Mouse (Mus musculus) spleen, postnatal 36 days (tissue): ENCODE results near the gene Clec4f.
A peak's percentile ranks its signal among the peaks of the same experiment; 100 is the strongest.
"Not testable (repeated sequence)": the region's sequence is repeated elsewhere in the genome, so short reads cannot be mapped to it uniquely, and the experiment has no call there.

Experiments used
- DNase-seq, 2 experiments: peaks; one replicate each; pipeline ENCODE4 v3.0.0; 2022; ENCODE audit warnings: low spot score in 2 of 2, mixed read lengths in 1 of 2

Gene Clec4f

GRCm38 (mm10) chr6:83634106-83634505 lies 21.9 kb downstream of the Clec4f start:
- DNase-seq: not testable (repeated sequence)

- DNase-seq: no peak
Measured at GRCm38 (mm10) chr6:83631815-83632214, 24.2 kb downstream of the Clec4f start.

GRCm38 (mm10) chr6:83626781-83627180 lies 29.2 kb downstream of the Clec4f start:
- DNase-seq: no peak

GRCm38 (mm10) chr6:83619955-83620354 lies 36.0 kb downstream of the Clec4f start:
- DNase-seq: no peak

DNA sequence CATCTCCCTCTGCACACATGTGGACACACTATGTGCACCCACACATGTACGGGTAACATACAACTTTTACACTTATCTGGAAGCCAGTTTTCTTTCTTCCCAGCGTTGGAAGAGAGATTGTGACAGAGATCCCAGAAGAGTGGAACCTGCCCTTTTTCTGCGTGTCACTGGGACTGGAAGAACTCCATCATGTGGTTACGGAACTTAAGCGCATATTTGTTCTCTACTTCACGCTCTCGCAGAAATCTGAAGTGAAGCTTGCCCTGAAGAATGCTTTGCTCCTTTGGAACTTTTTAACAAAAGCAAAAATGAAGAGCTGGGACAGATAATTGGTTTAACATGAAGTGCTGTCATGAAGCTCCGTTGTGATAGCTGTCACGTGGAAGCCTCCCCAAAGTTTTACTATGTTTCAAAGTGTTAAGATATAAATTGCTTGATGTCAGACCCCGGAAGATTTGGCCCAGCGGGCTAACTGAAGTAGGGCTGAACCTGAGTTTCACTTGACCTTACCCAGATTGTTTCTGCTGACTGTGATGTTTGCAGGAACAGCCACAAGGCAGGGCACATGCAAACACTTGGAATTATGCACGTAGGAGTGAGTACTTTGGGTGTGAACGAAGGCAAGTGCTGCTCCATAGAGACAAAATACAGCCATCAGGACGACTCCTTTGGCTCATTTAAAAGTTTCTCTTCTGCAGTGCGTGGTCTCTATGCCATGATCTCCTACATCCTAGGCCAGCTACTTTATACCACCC lies 38.2 kb downstream of the Clec4f start:
- DNase-seq: no peak

DNA sequence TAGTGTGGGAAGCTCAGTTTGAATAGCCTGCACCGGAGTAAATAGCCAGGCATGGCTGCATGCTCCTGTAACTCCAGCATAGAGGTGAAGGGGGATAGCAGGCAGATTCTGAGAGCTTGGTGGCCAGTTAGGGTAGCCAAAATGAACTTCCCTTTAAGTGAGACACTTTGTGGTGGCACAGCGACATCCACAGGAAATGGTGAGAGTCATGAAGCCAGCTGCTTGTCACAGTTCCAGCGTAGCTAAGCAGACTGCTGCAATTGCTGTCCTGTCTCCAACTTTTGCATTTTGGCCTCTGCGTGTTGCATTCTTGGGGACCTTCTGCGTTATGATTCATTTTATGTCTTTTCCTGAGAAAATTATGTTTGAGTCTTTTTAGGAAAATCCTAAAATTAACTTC lies 39.5 kb downstream of the Clec4f start:
- peak in 1 of 2 experiments; percentile 18 for DNase-seq

- no peak for DNase-seq
Measured at GRCm38 (mm10) chr6:83614469-83614868, 41.5 kb downstream of the Clec4f start.

DNA sequence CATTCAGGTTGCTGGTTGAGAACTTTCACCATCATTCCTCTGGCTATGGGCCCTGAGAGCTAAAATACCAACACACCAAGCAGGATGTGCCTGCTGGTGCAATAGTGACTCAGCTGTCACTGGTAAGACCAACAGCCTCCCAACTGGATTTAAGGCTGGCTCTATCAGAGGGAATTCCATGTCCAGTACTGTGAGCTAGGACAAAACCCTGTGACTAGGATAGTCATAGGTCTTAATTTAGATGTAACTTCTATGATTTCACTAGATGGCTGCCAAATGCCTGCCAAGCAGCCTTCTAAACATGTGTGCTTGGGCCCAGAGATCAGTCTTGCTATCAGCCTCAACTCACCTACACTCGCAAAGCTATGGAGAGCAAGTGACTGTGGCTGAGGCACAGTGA lies 43.0 kb downstream of the Clec4f start:
- no peak for DNase-seq

- no peak for DNase-seq
Measured at GRCm38 (mm10) chr6:83599636-83600174, 56.3 kb downstream of the Clec4f start.

- DNase-seq: no peak
Measured at GRCm38 (mm10) chr6:83599060-83599550, 56.9 kb downstream of the Clec4f start.

- peak in 1 of 2 experiments; percentile 7 for DNase-seq
Measured at GRCm38 (mm10) chr6:83598646-83599045, 57.3 kb downstream of the Clec4f start.

DNA sequence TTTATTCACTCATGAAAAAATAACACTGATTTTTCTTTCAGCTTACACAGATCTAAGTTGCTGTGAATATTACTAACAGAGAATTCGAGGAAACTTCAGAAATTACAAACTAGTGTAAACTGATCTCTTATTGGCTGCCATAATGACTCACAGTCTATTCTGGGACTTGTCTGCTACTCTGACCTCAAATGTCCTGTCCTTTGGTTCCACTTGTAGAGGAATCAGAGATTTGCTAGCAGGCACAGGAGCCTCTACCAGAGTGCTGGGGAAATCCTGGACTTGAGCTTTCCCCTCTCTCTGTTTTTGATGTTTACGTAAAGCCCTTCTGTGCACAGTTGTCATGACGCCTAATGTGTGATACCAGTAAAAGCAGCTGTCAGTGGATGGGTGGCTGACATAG lies 58.0 kb downstream of the Clec4f start:
- DNase-seq: no peak

GRCm38 (mm10) chr6:83595035-83595434 lies 61.0 kb downstream of the Clec4f start:
- no peak for DNase-seq
